Mouse (Mus musculus): ENCODE results near the gene Cpsf6. TPM values are rescaled to one million over a fixed set of nuclear protein-coding genes. Genes with fewer than 3 reads are reported as not detected.
"Not testable (repeated sequence)": the region's sequence is repeated elsewhere in the genome, so short reads cannot be mapped to it uniquely, and the experiment has no call there.

Cpsf6 gene
- polyA plus RNA-seq, 1 experiment: 57.9 TPM

DNA sequence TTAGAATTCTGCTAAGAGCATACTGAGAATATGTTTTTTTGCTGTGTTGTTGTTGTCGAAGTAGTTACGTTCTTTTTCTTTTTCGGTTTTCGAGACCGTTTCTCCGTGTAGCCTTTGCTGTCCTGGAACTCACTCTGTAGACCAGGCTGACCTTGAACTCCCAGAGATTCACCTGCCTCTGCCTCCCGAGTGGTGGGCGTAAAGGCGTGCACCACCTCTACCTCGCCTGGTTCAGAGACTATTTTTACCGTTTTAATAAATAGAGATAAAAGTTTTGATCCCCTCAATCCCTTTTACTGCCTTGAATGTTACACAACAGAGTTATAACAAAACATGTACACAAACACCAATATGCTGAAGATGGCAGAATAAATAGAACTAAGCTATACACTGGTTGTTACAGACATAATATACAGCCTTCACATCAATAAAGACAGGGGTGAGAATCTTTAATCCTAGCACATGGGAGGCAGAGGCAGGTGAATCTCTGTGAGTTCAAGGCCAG is 14.1 kb upstream of the Cpsf6 start:
- Histone ChIP-seq H3K27ac (ENCODE audit: insufficient read depth, low read depth, low read length) (no peak overlapping the region), H3K4me3 (ENCODE audit: insufficient read depth, low read length) (peak overlapping the region; percentile 58), H3K4me1 (ENCODE audit: control insufficient read depth, insufficient read depth, low read length) (peaks cover 7% of the 10 kb centered on the region; the same call in 1 of the 2 replicates)
- TF ChIP-seq POLR2A (IDR thresholded peaks at IDR 0.05; ENCODE audit: borderline replicate concordance, low read depth, low read length): no peak
- no peak for TF ChIP-seq CTCF (IDR thresholded peaks at IDR 0.05; ENCODE audit: low read depth, low read length)

DNA sequence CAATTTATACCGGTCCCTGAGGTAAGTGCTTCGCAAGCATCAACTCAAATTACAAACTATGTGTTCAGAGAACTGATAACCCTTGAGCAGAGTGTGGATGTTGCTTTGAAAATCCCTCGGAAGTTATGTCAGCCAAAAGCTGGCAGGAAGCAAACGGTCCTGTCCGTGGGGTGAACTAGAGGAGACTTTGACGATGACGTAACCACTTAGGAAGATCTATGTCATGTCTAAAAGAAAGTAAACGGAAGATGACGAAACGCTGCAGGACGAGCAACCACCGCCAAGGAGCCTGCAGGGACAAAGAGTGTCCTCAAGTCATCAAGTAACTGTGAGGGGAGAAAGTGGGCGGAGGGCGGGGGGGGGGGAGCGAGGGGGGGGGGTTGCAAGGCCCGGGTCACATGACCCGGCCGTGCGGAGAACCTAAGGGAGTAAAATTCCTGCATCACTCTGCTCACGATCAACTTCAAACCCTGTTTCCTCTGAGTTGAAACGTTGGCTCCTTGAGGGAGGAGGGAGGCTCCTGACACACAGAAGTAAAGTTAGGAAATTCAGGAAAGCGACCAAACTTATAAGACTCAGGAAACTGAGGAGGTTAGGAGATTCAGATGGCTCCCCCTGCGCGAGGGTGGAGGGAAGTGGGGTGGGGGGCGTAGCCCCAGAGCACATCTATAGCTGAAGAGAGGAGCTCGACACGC is 13.5 kb upstream of the Cpsf6 start:
- Histone ChIP-seq H3K27ac (ENCODE audit: insufficient read depth, low read depth, low read length) (0 out of 2 replicates have a peak overlapping the region, but pooled peaks have one; percentile 1), H3K4me1 (ENCODE audit: control insufficient read depth, insufficient read depth, low read length) (peaks cover 7% of the 10 kb centered on the region; the same call in 1 of the 2 replicates), H3K4me3 (ENCODE audit: insufficient read depth, low read length) (peak overlapping the region; percentile 58)
- no peak for TF ChIP-seq POLR2A (IDR thresholded peaks at IDR 0.05; ENCODE audit: borderline replicate concordance, low read depth, low read length)
- TF ChIP-seq CTCF (IDR thresholded peaks at IDR 0.05; ENCODE audit: low read depth, low read length): no peak

DNA sequence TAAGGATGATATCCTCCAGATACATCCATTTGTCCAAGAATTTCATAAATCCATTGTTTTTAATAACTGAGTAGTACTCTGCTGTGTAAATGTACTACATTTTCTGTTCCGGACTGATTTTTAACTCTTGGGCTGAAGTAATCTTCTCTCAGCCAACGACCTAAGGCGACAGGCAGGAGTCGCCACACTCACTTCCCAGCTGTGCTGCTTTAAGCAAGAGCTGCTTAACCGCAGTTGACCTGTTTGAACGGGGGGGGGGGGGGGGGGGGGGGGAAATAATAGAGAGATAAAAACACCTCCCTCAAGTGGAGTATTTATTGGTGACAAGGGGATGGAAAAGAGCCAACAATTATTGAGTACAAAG is 13.0 kb upstream of the Cpsf6 start:
- Histone ChIP-seq H3K27ac (ENCODE audit: insufficient read depth, low read depth, low read length) (no peak overlapping the region), H3K4me3 (ENCODE audit: insufficient read depth, low read length) (peak overlapping the region; percentile 58), H3K4me1 (ENCODE audit: control insufficient read depth, insufficient read depth, low read length) (peaks cover 4% of the 10 kb centered on the region; the same call in 1 of the 2 replicates)
- TF ChIP-seq POLR2A (IDR thresholded peaks at IDR 0.05; ENCODE audit: borderline replicate concordance, low read depth, low read length) (no peak), CTCF (IDR thresholded peaks at IDR 0.05; ENCODE audit: low read depth, low read length) (no peak)

DNA sequence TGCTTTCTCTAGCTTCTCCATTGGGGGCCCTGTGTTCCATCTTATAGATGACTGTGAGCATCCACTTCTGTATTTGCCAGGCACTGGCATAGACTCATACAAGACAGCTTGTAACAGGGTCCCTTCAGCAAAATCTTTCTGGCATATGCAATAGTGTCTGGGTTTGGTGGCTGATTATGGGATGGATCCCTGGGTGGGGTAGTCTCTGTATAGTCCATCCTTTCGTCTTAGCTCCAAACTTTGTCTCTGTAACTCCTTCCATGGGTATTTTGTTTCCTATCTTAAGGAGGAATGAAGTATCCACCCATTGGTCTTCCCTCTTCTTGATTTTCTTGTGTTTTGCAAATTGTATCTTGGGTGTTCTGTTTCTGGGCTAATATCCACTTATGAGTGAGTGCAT is 12.6 kb upstream of the Cpsf6 start:
- H3K27ac ChIP-seq (ENCODE audit: insufficient read depth, low read depth, low read length); H3K4me1 ChIP-seq (ENCODE audit: control insufficient read depth, insufficient read depth, low read length): not testable (repeated sequence)

DNA sequence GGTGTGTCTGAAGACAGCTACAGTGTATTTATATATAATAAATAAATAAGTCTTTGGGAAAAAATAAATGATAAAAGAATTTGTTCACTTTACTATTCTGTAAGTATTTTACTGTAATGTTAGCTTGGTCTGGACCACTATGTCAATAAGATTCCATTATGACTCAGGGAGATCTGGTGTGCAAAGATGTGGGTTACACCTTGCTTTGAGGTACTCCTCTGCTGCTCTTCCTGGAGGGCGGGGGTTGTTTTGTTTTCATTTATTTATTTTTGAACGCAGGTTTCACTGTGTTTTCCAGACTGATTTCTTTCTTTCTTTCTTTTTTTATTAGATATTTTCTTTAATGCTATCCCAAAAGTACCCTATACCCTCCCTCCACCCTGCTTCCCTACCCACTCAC is 12.0 kb upstream of the Cpsf6 start:
- no peak overlapping the region for H3K27ac ChIP-seq (ENCODE audit: insufficient read depth, low read depth, low read length)
- no peak for TF ChIP-seq CTCF (IDR thresholded peaks at IDR 0.05; ENCODE audit: low read depth, low read length)
- no peak for TF ChIP-seq POLR2A (IDR thresholded peaks at IDR 0.05; ENCODE audit: borderline replicate concordance, low read depth, low read length)
- 0 out of 2 replicates have a peak, but pooled peaks cover 3% of the 10 kb centered on the region for H3K4me1 ChIP-seq (ENCODE audit: control insufficient read depth, insufficient read depth, low read length)
- H3K4me3 ChIP-seq (ENCODE audit: insufficient read depth, low read length): no peak overlapping the region

More for the DNA sequence above, 12.6 kb upstream of the Cpsf6 start:
- not testable (repeated sequence) for H3K4me3 ChIP-seq (ENCODE audit: insufficient read depth, low read length)

DNA sequence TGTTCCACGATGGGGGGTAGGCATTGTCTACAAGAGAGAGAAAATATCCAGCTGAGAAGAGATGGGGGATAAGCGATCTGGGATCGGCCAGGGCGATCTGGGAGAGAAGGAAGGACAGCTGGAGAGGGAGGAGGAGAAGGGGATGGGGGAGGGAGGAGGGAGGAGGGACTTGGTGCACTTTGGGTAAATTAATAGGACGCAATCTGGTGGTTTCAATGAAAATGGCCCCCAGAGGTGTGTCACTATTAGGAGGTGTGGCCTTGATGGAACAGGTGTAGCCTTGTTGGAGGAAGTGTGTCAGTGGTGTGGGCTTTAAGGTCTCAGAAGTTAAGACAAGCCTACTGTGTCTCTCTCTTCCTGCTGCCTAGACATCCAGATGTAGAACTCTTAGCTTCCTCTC is 11.2 kb upstream of the Cpsf6 start:
- no peak for TF ChIP-seq POLR2A (IDR thresholded peaks at IDR 0.05; ENCODE audit: borderline replicate concordance, low read depth, low read length)
- TF ChIP-seq CTCF (IDR thresholded peaks at IDR 0.05; ENCODE audit: low read depth, low read length): no peak
- Histone ChIP-seq H3K4me3 (ENCODE audit: insufficient read depth, low read length) (no peak overlapping the region), H3K27ac (ENCODE audit: insufficient read depth, low read depth, low read length) (no peak overlapping the region), H3K4me1 (ENCODE audit: control insufficient read depth, insufficient read depth, low read length) (0 out of 2 replicates have a peak, but pooled peaks cover 2% of the 10 kb centered on the region)

DNA sequence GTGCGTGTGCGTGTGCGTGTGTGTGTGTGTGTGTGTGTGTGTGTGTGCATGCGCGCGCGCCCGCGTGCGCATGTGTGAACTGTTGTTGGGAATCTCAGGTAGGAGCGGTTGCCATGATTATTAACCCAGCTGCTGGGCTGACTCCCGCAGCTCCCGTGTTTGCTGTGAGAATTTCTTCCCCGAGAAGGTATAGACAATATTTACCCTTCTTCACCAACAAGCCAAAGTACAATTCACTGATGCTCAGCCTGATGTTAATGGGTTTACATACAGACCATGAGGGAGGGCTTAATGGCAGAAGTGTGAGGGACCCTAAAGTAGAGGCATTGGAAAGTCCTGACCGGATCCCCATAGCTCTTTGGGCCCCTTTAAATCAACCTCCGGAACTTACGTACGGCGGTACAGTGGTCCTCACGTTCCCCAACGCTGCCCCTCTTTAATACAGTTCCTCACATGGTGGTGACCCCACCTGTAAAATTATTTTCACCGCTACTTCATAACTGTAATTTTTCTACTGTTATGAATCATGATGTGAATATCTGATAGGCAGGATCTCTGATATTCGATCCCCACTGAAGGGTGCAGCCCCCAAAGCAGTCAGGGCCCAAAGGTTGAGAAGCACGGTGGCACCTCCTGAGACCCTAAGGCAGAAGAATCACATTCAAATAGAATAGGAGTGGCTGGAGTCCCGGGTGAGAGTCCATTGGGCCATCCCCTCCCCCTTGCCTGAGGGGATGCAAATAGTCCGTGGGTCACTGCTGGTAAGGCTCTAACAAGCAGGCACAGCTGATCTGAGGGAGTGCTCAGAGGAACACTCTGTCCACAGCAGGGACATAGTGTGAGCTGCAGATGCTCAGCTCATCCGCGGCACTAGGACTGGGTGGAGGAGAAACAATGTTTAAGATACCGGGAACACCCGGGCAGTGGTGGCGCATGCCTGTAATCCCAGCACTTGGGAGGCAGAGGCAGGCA is 10.4 kb upstream of the Cpsf6 start:
- Histone ChIP-seq H3K4me1 (ENCODE audit: control insufficient read depth, insufficient read depth, low read length) (0 out of 2 replicates have a peak, but pooled peaks cover 2% of the 10 kb centered on the region), H3K27ac (ENCODE audit: insufficient read depth, low read depth, low read length) (no peak overlapping the region), H3K4me3 (ENCODE audit: insufficient read depth, low read length) (no peak overlapping the region)
- no peak for TF ChIP-seq CTCF (IDR thresholded peaks at IDR 0.05; ENCODE audit: low read depth, low read length)

DNA sequence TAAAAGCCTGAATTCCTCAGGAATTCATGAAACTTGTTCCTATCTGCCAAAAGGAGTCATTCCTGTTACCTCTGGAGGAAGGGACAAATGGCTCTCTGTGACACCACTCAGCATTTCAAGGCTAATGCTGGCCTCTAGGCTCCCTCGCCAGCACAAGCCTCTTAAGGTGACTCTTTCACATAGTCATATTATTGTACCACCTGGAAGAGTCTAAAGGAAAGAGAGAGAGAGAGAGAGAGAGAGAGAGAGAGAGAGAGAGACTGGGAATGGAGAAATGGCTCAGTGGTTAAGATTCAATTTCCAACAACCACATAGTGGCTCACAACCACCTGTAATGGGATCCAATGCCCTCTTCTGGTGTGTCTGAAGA is 9.5 kb upstream of the Cpsf6 start:
- H3K27ac ChIP-seq (ENCODE audit: insufficient read depth, low read depth, low read length): no peak overlapping the region
- H3K4me1 ChIP-seq (ENCODE audit: control insufficient read depth, insufficient read depth, low read length): peaks cover 2% of the 10 kb centered on the region; the same call in 1 of the 2 replicates
- TF ChIP-seq CTCF (IDR thresholded peaks at IDR 0.05; ENCODE audit: low read depth, low read length) (no peak), POLR2A (IDR thresholded peaks at IDR 0.05; ENCODE audit: borderline replicate concordance, low read depth, low read length) (no peak)
- H3K4me3 ChIP-seq (ENCODE audit: insufficient read depth, low read length): no peak overlapping the region

DNA sequence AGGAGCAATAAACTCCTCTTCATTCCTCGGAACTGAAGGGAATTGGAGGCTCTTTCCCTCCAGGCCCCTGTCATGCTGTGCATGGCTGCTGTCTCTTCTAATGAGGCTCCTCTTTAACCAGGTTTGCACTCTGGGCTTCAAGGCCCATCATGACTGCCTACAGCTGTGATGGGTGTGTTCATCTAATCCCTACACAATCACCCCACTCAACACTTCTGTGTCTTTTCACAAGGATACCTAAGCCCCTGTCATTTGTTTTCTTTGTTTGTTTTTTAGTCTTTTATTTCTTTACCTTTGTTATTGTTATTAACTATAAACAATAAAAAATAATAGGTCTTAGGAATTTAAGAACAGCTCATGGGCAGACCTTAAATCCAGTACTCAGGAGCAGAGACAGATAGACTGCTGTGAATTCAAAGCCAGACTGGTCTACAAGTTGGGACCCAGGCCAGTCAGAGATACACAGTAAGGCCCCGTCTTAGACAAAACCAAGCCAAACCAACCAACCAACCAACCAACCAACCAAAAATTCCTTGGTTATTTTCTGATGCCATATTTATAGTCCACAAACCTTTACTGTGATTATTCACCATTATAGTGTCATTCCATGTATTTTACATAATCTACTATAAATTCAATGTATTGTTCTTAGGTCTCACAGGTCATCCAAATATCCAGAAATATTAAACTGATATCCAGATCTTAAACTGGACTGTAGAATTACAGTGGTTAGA is 9.0 kb upstream of the Cpsf6 start:
- H3K4me1 ChIP-seq (ENCODE audit: control insufficient read depth, insufficient read depth, low read length): peaks cover under 1% of the 10 kb centered on the region; the same call in 1 of the 2 replicates
- H3K4me3 ChIP-seq (ENCODE audit: insufficient read depth, low read length): no peak overlapping the region
- TF ChIP-seq POLR2A (IDR thresholded peaks at IDR 0.05; ENCODE audit: borderline replicate concordance, low read depth, low read length) (no peak), CTCF (IDR thresholded peaks at IDR 0.05; ENCODE audit: low read depth, low read length) (no peak)

DNA sequence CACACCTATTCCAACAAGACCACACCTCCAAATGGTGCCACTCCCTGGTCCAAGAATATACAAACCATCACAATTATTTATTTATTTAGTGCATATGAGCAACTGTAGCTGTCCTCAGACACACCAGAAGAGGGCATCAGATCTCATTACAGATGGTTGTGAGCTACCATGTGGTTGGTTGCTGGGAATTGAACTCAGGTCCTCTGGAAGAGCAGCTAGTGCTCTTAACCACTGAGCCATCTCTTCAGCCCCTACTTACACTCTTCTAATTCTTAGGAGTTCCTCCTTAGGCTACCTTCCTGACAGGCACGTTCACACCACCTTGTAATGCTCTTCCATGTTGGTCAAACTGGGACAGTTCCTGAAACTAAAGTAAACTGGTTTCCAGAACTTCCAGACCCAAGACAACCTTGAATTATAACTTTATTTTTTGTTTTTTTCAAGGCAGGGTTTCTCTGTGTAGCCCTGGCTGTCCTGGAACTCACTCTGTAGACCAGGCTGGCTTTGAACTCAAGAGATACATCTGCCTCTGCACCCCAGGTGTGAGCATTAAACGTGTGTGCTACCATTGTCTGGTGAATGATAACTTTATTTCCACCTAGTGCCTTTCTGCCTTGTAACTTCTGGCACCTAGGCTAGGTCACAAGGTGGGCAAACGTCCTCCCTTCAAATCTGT is 8.3 kb upstream of the Cpsf6 start:
- H3K4me1 ChIP-seq (ENCODE audit: control insufficient read depth, insufficient read depth, low read length); H3K4me3 ChIP-seq (ENCODE audit: insufficient read depth, low read length); H3K27ac ChIP-seq (ENCODE audit: insufficient read depth, low read depth, low read length): not testable (repeated sequence)

More for the DNA sequence above, 9.0 kb upstream of the Cpsf6 start:
- no peak overlapping the region for H3K27ac ChIP-seq (ENCODE audit: insufficient read depth, low read depth, low read length)

All from bone marrow macrophage, adult 2 months (primary cell).